Mouse (Mus musculus) liver, postnatal 0 days (tissue): ENCODE results near the gene Ndufaf7.

Experiments used
- CTCF ChIP-seq: sonication (generic); IDR thresholded peaks from 2 replicates; pipeline ENCODE4 v1.5.1; 2016; ENCODE audit warnings: antibody characterized with exemption, low read depth
- EP300 ChIP-seq: IDR thresholded peaks from 2 replicates; pipeline ENCODE4 v1.6.1; 2016; ENCODE audit warnings: antibody characterized with exemption, low read depth, mild to moderate bottlenecking

GRCm38 (mm10) chr17:78991549-78991948, 54.6 kb downstream of the Ndufaf7 start:
- TF ChIP-seq CTCF (no peak), EP300 (no peak)
